Mouse (Mus musculus): Measurements from ENCODE around the gene Golga5. TPM values are rescaled to one million over a fixed set of nuclear protein-coding genes. Genes with fewer than 3 reads are reported as not detected.

Gene Golga5
- 25.2 and 28.7 TPM in 2 replicates for total RNA-seq (2014; fragmentation: Nextera tagmentation)
- 53.3 and 71.2 TPM in 2 replicates for total RNA-seq (2017)

DNA sequence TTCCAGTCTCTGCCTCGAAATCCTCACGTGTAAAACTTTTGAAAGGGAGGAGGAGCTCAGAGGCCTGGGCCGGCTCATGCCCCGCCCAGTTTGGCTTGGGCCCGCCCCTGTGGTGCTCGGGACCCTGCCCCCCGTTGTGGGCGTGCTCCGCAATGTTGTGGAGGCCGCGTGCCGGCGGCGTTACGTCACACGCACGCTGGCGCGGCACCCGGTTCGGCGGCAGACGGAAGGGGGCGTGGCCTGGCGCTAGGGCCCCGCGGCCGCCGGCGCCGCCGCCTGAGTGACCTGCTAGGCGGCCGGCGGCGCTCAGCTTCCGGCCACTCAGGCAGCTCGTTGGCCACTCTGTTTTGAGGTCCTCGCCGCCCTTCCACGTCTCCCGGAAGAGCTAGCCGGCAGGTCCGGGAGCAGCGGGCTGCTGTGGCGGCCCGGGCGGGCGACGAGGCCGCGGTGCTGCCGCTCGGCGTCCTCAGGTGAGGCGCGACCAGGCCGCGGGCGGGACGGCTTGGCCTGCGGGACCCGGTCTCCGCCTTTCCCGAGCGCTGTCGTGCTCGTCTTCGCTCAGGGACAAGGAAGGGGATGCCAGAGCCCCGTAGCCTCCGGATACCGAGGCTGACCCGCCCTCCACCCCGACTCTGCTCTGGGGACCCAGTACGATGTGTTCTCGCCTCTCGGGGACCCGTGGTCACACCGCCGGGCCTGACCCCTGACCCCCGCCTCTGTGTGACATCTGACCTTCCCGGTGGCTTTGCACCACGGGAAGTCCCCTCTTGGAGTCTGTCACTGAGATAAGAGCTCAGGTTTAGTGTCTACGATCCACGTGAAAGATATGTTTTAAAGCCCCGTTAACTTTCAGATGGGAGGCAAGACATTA lies at the start of gene Golga5:
Golga5 (plus strand) TSS at position 242 of the 871 bp plus-strand sequence.
- ATAC-seq (replicated peaks; ENCODE audit: poor library complexity, severe bottlenecking) = peak; percentile 96

DNA sequence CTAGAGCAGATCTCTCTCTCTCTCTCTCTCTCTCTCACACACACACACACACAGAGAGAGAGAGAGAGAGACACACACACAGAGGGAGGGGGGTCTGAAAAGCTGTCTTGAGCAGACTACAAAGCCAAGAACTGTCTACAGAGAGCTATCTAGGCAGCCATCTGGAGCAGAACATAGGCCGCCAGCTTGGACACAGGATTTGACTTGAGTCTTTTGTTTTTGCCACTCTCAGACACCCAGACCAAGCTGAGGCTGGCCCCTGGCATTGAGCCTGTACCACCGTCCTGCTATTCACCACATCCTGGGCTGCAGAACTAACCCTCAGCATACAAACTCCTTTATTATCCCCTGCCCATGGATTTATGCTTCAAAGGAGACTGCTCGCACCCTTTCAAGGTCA lies 49.4 kb upstream of the Golga5 start:
- no peak for ATAC-seq (replicated peaks; ENCODE audit: poor library complexity, severe bottlenecking)

DNA sequence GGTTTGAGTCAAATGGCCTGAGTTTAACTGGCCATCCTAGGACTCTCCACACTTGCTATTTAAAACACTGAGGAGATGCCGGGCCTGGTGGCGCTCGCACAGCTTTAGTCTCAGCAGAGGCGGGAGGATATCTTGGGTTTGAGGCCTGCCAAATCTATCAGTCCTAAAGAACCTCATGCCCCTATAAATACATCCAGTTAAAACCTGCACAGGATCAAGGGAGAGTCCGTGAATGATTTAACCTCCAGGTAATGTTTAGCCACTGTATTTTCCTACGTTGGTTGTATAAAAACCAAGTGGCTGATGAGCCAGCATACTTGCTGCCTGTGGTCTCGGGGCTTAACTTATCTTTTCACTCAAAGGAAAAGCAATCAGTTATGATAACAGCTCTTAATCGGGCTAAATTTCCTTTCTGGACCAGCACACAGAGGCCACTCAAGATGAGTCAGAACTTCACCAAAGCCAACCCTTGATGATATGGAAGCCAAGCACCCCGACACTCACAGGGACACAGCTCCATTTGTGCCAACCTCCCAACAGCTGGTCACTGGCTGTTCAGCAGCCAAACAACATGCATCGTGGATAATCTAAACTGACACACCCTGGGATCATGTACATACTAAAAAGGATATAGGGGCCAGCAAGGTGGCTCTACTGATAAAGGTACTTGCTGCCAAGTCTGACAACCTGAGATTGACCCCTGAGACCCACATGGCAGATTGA lies 48.6 kb upstream of the Golga5 start:
- ATAC-seq (replicated peaks; ENCODE audit: poor library complexity, severe bottlenecking) = no peak

DNA sequence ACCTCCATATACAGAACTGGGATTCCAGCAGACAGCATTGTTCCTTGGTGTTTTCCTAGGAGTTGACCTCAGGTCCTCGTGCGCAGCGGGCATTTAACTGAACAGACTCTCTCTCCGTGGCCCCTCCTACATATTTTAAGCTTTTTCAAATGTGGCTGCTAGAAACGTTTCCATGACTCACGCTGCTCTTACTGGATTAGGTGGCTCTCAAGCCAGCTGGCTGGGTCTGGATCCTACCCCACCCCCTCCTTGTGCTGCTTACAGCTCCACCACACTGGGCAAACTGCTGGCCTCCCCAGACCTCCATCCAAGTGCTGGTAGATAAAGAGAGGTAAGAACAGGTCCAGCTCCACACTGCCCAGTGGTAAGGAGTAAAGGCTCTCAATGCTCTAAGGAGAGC lies 46.9 kb upstream of the Golga5 start:
- ATAC-seq (replicated peaks; ENCODE audit: poor library complexity, severe bottlenecking) = no peak

DNA sequence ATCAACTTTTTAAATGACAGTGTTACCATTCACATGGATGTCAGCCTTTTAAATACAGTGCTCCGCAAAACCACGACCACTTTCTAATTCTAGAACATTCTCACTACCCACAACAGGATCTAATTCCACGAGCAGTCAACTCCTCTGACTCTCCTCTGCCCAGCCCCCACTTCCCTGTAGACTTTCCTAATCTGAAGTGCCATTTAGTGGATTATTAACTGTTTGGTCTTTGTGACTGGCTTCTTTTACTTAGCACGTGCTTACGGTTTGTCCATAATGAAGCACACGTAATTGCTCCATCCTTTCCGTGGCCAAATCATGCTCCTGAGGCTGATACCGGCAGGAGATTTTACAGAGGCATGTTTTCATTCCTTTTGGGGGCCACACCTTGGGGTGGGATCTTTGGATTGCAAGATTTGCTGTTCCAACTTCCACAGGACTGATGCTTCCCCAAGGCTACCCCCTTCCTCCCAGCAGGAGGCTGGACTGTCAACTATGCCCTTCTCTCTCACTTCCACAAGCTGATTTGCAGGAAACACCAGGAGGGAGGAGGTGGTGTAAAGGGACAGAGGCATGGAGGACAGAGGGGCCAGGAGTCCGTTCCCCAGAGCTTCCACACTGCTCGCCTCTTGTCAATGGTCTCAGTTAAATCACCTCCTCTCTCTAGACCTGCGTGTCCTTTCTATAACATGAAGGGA lies 46.2 kb upstream of the Golga5 start:
- ATAC-seq (replicated peaks; ENCODE audit: poor library complexity, severe bottlenecking) = no peak

DNA sequence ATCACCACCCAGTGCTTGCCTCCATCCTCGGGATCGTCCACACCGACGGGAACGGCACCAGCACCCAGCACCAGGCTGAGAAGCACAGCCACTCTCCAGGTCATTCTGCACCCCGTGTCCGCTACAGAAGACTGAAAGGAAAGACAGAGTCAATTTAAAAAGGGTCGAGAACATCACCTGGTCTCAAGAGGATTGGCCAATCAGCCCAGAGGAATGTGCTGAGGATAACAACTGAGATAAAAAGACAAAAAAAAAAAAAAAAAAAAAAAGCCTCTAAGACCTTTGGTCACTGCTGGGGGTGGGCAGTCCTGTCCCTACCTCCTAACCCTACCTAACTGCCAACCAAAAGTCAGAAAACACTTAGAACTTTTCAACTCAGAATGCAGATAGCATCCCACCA lies 45.3 kb upstream of the Golga5 start:
- no peak for ATAC-seq (replicated peaks; ENCODE audit: poor library complexity, severe bottlenecking)

DNA sequence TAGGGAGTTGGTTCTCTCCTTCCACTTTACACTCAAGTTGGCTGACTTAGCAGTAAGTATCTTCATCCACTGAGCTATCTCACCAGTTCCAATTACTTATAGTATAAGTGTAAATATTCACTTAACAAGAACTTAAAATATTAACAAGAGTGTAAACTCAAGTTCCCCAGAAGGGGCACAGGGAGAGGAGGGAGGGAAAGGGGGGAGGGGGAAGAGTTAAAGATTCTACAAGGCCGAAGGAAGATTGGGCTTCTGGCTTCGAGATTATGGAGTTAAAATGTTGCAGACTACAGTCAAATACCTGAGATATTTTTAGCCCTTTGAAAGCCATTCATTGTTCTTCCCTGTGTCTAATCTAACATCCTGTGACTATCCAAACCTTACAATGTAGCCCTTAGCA lies 44.5 kb upstream of the Golga5 start:
- ATAC-seq (replicated peaks; ENCODE audit: poor library complexity, severe bottlenecking) = no peak

DNA sequence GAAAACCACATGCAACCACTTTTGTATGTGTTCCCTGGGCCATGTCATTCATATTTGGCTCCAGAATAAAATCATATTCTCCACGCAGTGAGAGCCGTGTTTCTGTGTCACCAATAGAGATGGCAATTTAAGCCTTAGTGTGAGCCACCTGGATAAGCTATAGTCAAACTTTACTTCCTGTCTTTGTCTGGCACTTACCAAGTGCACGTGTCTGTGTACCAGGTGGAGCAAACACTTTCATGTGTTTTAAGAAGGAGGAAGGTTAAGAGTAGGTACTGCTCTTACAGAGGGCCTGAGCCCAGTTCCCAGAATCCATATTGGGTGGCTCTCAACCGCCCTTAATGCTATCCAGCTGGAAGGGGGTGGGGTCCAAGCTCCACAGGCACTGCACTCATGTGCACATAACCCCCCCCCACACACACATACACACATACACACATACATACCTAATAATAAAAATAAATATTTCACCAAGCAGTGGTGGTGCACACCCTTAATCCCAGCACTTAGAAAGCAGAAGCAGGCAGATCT lies 43.8 kb upstream of the Golga5 start:
- ATAC-seq (replicated peaks; ENCODE audit: poor library complexity, severe bottlenecking) = no peak

DNA sequence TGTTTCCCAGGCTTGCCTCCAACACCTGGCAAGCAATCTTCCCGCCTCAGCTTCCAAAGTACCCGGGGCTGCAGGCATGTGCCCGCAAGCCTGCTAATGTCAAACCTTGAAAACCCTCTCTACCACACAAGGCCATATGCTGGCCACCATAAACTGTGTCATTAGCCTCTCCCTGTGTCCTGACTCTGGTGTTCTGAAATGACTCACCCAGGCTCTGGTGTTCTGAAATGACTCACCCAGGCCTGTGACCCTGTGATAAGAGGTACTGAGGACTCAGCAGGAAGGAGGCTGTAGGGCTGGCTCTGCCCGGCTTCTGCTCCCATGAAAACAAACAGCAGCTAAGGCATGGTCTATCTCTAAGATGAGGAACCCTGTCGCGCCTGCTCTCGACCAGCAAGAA lies 42.6 kb upstream of the Golga5 start:
- ATAC-seq (replicated peaks; ENCODE audit: poor library complexity, severe bottlenecking) = 0 out of 2 replicates have a peak, but pooled peaks have one; percentile 22

DNA sequence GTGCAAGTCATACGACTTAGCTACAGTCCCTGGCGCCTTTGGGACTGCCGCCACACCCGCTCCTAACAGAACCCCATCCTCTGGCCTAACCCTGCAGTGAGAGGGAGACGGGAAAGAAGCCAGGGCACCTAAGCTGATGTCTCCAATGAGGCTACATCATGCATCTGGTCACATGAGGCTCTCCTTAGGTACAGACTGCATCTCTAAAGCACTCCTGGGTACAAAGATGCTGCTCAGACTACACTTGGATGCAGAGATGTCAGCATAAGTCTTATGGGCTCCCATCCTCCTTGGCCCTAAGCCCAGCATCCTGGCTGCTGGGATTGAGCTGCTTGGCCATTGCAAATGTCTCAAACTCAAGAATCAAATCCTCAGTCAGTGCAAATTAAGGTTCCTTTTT lies 39.3 kb upstream of the Golga5 start:
- ATAC-seq (replicated peaks; ENCODE audit: poor library complexity, severe bottlenecking) = no peak

DNA sequence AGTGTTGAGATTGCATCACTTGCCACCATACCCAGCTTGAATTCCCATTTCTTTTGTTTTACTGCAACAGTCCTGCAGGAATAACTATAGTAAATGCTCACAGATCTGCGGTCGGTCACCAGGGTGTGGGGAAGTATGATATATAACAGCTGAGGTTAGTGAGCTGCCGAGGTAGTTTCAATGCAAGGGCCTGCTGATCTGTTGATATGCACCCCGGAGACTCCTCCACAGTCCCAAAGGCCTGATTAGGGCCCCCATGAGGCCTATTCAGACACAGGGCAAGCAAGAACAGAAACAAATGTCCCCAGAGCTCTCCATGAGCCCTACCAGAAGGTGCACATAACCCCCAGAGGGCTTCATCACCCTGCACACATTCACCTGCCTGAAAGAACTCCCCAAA lies 38.7 kb upstream of the Golga5 start:
- ATAC-seq (replicated peaks; ENCODE audit: poor library complexity, severe bottlenecking) = no peak

DNA sequence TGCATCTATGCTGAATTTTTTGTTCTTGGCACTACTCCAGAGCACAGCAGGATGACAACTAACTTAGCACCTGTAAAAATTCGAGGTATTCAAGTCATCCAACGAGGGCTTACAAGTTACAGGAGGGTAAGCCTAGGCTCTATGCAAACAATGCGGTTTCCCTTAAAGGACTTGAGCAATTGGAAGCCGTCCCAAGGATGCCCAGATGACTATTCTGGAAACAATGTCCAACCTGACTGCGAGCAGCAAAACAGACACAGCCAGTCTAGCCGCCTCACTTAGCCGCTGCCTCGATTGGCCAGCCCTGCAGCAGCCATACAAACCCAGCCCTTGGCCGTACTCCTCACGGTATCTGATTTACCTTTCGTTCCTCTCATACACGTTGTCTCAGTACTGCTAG lies 36.7 kb upstream of the Golga5 start:
- no peak for ATAC-seq (replicated peaks; ENCODE audit: poor library complexity, severe bottlenecking)

DNA sequence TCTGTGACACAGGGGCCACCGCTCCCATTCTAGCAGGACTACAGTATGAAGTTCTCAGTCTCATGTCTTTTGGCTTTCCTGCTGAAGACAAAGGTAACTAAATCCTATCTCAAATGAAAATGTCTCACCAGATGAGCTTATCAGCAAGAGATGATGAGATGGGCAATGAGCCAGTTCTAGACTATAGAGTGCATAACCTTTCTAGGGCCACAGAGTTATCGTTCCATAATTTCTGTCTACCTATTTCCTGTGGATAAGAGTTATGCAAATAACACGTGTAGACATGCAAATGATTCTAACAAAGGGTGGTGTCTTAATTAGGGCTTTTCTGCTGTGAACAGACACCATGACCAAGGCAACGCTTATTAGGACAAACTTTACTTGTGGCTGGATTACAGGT lies 34.8 kb upstream of the Golga5 start:
- ATAC-seq (replicated peaks; ENCODE audit: poor library complexity, severe bottlenecking) = no peak

DNA sequence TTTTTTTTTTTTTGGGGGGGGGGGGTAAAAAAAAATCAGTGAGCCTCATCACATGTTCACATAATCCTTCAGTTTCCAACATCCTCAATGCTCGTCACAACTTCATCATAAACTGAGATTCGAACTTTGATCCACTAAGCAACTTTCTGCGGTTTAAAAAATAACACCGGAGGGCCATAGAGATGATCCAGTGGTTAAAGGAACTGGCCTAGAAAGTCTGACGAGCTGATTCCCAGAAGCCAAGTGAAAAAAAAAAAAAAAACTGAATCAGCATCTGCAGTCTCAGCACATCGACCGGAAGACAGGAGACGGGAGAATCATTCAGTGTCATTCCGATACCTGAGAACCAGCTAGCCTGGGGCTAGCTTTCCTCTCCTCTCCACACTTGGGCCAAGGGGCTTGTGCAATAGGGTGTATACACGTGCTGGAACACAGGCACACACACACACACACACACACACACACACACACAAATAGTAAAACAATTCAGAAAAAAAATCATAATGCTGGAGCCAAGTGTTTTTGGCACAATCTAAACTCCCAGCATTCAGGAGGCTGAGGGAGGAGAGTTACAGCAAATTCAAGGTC lies 31.9 kb upstream of the Golga5 start:
- ATAC-seq (replicated peaks; ENCODE audit: poor library complexity, severe bottlenecking) = no peak

DNA sequence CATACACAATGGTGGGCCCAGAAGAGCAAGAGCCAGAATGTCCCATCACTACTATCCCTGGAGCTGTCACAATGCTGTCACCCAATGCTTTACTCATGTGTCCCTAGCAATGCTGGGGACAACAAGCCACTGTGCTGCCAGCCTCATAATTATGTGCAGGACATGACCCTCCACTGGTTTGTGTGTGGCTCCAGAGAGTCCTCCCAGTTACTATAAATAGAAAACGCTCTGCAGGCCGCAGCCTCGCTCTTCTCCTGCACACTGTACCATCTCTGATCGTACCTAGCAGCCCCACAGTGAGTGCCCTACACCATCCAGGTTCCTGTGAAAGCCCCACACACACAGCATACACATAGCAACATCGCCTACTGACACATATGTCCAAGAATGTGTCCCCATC lies 31.0 kb upstream of the Golga5 start:
- no peak for ATAC-seq (replicated peaks; ENCODE audit: poor library complexity, severe bottlenecking)

DNA sequence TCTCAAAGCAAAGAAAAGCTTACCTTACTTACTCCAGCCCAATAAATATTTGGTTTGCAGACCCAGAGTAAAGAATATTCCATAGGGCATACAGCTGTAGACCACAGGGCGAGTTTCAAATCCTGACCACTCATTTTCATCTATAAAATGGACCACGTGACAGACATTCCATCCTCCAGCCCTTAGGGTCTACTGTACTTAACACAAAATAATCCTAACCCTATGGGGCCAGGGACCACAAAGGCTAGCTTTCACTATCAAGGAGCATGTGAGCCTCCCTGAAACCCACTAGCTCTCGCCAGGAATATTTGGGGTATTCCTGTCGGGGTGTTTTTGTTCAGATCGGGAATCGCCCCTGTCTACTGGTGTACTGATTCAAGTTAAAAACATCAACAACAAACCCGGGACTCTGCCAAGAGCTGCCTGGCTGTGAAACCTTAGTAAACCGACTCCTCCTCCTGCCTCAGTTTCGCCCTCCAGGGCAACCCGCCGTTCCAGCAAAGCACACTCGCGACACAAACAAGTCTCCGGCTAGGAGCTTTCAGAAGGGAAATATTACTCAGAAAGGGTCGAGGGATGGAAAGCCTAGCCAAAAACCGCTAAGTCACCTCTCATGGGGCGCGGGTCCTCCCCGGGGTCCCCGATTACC lies 29.8 kb upstream of the Golga5 start:
- no peak for ATAC-seq (replicated peaks; ENCODE audit: poor library complexity, severe bottlenecking)

DNA sequence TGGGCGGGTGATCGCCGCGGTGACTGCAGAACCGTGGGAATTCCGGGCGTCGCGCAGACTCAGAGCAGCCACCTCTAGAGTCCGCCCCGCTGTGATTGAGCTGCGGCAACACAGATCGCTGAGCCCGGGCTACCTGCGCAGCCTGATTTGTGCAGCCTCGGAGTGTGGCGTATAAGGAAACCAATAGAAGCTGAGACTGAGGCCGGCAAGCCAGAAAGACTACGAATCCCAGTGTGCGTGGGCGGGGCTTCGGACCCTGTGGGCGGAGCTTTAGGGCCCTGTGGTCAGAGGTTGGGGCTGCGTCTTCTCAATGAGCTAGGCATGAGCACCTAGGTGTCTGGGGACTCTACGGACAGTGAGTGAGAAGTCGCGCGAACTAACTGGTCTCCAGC lies 29.3 kb upstream of the Golga5 start, which contains the start of gene Lgmn:
Lgmn (minus strand) TSS at position 182 of the 392 bp plus-strand sequence.
- peak; percentile 93 for ATAC-seq (replicated peaks; ENCODE audit: poor library complexity, severe bottlenecking)

DNA sequence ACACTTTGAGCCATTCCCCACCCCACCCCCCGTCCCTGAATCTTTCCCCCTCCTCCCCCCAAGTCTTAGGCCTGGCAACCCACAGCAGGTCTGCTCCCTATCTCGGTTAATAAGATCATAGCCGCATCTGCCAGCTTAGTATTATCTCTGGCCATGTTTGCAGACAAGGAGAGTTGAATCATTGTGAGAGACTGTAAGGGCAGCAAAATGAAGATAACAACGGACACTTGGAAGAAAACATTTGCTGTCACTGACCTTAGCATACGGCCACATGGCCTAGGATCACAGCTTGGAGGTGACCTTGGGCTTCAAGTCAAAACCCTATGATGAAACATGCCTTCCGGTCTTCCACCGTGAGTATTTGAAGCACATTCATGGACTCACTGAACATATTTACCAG lies 28.4 kb upstream of the Golga5 start:
- no peak for ATAC-seq (replicated peaks; ENCODE audit: poor library complexity, severe bottlenecking)

DNA sequence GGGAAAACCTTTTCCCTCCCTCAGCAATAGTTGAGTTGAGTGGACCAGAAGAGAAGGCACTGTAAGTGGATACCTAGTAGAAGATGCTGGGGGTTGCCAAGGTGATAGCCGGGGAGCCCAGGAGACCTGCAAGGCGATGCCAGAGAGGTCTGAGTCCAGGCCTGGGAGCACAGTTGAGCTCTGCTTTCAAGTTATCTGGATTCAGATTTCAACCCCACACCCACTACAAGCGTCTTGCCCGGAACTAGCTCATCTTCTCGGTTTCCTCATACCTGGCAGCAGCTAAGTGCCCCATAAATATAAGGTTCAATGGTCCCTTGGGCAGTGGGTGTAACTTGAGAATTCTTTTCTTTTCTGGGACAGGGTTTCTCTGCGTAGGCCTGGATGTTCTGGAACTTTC lies 27.8 kb upstream of the Golga5 start:
- ATAC-seq (replicated peaks; ENCODE audit: poor library complexity, severe bottlenecking) = no peak

DNA sequence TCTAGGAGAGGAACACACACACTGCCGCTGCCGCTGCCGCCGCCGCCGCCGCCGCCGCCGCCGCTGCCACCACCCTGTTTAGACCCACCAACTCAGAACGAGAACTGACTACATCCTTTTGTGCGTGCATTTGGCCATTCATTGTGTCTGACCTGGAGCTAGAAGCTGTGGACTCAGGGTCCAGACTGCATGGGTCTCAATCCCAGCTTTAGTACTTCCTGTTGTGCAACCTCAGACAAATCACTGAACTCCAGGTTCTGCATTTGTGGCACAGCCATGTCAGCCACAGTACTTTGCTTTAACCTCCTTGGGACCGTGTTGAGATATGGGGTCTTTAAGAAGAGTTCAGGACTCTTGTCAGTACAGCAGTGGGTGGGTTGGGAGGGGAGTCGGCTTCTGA lies 26.3 kb upstream of the Golga5 start:
- ATAC-seq (replicated peaks; ENCODE audit: poor library complexity, severe bottlenecking) = peak; percentile 52
